Mouse (Mus musculus) liver, adult 2 months (tissue): ENCODE results near the gene Olfr824. TPM values are rescaled to one million over a fixed set of nuclear protein-coding genes. Genes with fewer than 3 reads are reported as not detected.
"Not testable (repeated sequence)": the region's sequence is repeated elsewhere in the genome, so short reads cannot be mapped to it uniquely, and the experiment has no call there.

ENCODE experiments used
- DNase-seq: peaks from one replicate; pipeline ENCODE4 v3.0.0-alpha.2; 2011; ENCODE audit warnings: low read depth, low spot score; ENCODE audit errors: extremely low read depth
- H3K27ac ChIP-seq: fragments of 200-500 bp; replicated peaks from 2 replicates; pipeline ENCODE4 v1.5.1; 2012; ENCODE audit warnings: low read depth, mild to moderate bottlenecking, control low read depth, inconsistent platforms, low read length; ENCODE audit not compliant: insufficient read depth
- H3K27me3 ChIP-seq: fragments of 200-500 bp; 2 replicates; pipeline ENCODE4 v1.6.1; 2012; ENCODE audit warnings: mild to moderate bottlenecking, moderate library complexity, low read length, inconsistent platforms; ENCODE audit not compliant: control insufficient read depth, insufficient read depth
- H3K36me3 ChIP-seq: fragments of 200-500 bp; 2 replicates; pipeline ENCODE4 v1.6.1; 2012; ENCODE audit warnings: low read length, inconsistent platforms; ENCODE audit not compliant: control insufficient read depth, insufficient read depth
- H3K4me1 ChIP-seq: fragments of 200-500 bp; 2 replicates; pipeline ENCODE4 v1.6.1; 2011; ENCODE audit warnings: low read length; ENCODE audit not compliant: control insufficient read depth, insufficient read depth
- H3K4me3 ChIP-seq: fragments of 200-500 bp; 2 replicates; pipeline ENCODE4 v1.5.1; 2011; ENCODE audit warnings: low read depth, mild to moderate bottlenecking, control low read depth, low read length, moderate library complexity; ENCODE audit not compliant: insufficient read depth
- H3K79me2 ChIP-seq: fragments of 200-500 bp; 2 replicates; pipeline ENCODE4 v1.6.1; 2012; ENCODE audit warnings: inconsistent platforms, mild to moderate bottlenecking, low read length, moderate library complexity; ENCODE audit not compliant: control insufficient read depth, insufficient read depth
- H3K9ac ChIP-seq: fragments of 200-500 bp; 2 replicates; pipeline ENCODE4 v1.6.1; 2012; ENCODE audit warnings: low read depth, mild to moderate bottlenecking, control low read depth, inconsistent platforms, low read length
- CTCF ChIP-seq: fragments of 200-500 bp; IDR thresholded peaks from 2 replicates; pipeline ENCODE4 v1.5.1; 2011; ENCODE audit warnings: low read depth, low read length, control low read depth
- POLR2A ChIP-seq: fragments of 200-500 bp; IDR thresholded peaks from 2 replicates; pipeline ENCODE4 v1.6.1; 2011; ENCODE audit warnings: low read length, control low read depth; ENCODE audit not compliant: insufficient read depth; ENCODE audit errors: extremely low read depth
- WGBS: fragments of 180-500 bp; shearing (Covaris S2); methylation state at CpG from one replicate; pipeline ENCODE4 v1.1.7; 2018; 5-methylcytosine and 5-hydroxymethylcytosine counted together
- polyA plus RNA-seq: library from polyadenylated mRNA; depleted of rRNA; stranded (reverse); fragments of >200 nt; gene quantifications from 2 replicates; pipeline ENCODE4 v1.2.3, GENCODE M21; 2012; rRNA removed
- total RNA-seq: library from RNA; depleted of rRNA; stranded (reverse); fragments of >200 nt; gene quantifications from 2 replicates; pipeline ENCODE4 v1.2.3, GENCODE M21; 2014; rRNA removed

Gene Olfr824
- total RNA-seq (not detected in 2 replicates), polyA plus RNA-seq (not detected in 2 replicates)

- H3K9ac ChIP-seq, H3K4me1 ChIP-seq, H3K27me3 ChIP-seq, H3K79me2 ChIP-seq, DNase-seq, H3K36me3 ChIP-seq, H3K4me3 ChIP-seq, H3K27ac ChIP-seq: not testable (repeated sequence)
Measured at GRCm38 (mm10) chr10:130129900-130130299, at the start of gene Olfr824. Gene Olfr824 (minus strand): TSS chr10:130130000.

- Histone ChIP-seq H3K79me2 (no peaks in the 10 kb centered on the region), H3K4me1 (no peaks in the 10 kb centered on the region), H3K36me3 (no peaks in the 10 kb centered on the region), H3K27me3 (no peaks in the 10 kb centered on the region), H3K4me3 (no peak within 1 kb of the TSS), H3K27ac (no peak within 1 kb of the TSS), H3K9ac (no peak within 1 kb of the TSS)
- TF ChIP-seq POLR2A (no peak), CTCF (no peak)
- no peak for DNase-seq
Measured at GRCm38 (mm10) chr10:130166666-130167065, 36.9 kb upstream of the Olfr824 start, which contains the start of gene Olfr825. Gene Olfr825 (minus strand): TSS chr10:130166766.

GRCm38 (mm10) chr10:130165196-130165595, 35.4 kb upstream of the Olfr824 start:
- Histone ChIP-seq H3K27ac (no peak overlapping the region), H3K9ac (no peak overlapping the region), H3K79me2 (no peaks in the 10 kb centered on the region), H3K36me3 (no peaks in the 10 kb centered on the region), H3K4me1 (no peaks in the 10 kb centered on the region), H3K4me3 (no peak overlapping the region), H3K27me3 (no peaks in the 10 kb centered on the region)
- no peak for DNase-seq
- no peak for TF ChIP-seq POLR2A
- TF ChIP-seq CTCF, result no peak

- TF ChIP-seq CTCF (no peak), POLR2A (no peak)
- Histone ChIP-seq H3K4me1 (no peaks in the 10 kb centered on the region), H3K27ac (no peak overlapping the region), H3K27me3 (no peaks in the 10 kb centered on the region), H3K36me3 (no peaks in the 10 kb centered on the region), H3K79me2 (no peaks in the 10 kb centered on the region), H3K4me3 (no peak overlapping the region), H3K9ac (no peak overlapping the region)
- no peak for DNase-seq
- 80% methylated on average over 5 of the region's 5 CpGs for WGBS
Measured at GRCm38 (mm10) chr10:130144121-130144520, 14.3 kb upstream of the Olfr824 start.

- H3K9ac ChIP-seq, H3K79me2 ChIP-seq, H3K36me3 ChIP-seq, H3K27me3 ChIP-seq, H3K4me1 ChIP-seq, H3K27ac ChIP-seq, H3K4me3 ChIP-seq: not testable (repeated sequence)
- DNase-seq, result peak; percentile 3
- 23% methylated on average over 5 of the region's 5 CpGs for WGBS
Measured at GRCm38 (mm10) chr10:130142481-130142880, 12.7 kb upstream of the Olfr824 start.

- no peak for TF ChIP-seq CTCF
- no peak for TF ChIP-seq POLR2A
- DNase-seq, result no peak
- Histone ChIP-seq H3K79me2 (no peaks in the 10 kb centered on the region), H3K9ac (no peak overlapping the region), H3K36me3 (no peaks in the 10 kb centered on the region), H3K4me3 (no peak overlapping the region), H3K27me3 (no peaks in the 10 kb centered on the region), H3K4me1 (no peaks in the 10 kb centered on the region), H3K27ac (no peak overlapping the region)
Measured at GRCm38 (mm10) chr10:130134811-130135210, 5.0 kb upstream of the Olfr824 start.

GRCm38 (mm10) chr10:130116045-130116444, 13.8 kb downstream of the Olfr824 start:
- not testable (repeated sequence) for DNase-seq, H3K4me3 ChIP-seq, H3K9ac ChIP-seq, H3K79me2 ChIP-seq, H3K27me3 ChIP-seq, H3K4me1 ChIP-seq, H3K27ac ChIP-seq, H3K36me3 ChIP-seq
- WGBS, result 62% methylated on average over 3 of the region's 3 CpGs

GRCm38 (mm10) chr10:130115283-130115682, 14.5 kb downstream of the Olfr824 start, which contains the start of gene Olfr823:
Gene Olfr823 (minus strand): TSS chr10:130115383.
- not testable (repeated sequence) for H3K9ac ChIP-seq, H3K4me1 ChIP-seq, DNase-seq, H3K36me3 ChIP-seq, H3K27ac ChIP-seq, H3K27me3 ChIP-seq, H3K4me3 ChIP-seq, H3K79me2 ChIP-seq
- 94% methylated on average over 1 of the region's 1 CpGs for WGBS
